Mouse (Mus musculus) T-cell, adult 2 months (primary cell): ENCODE data around the gene Gab2.

ENCODE experiments used
- DNase-seq: peaks from one replicate; pipeline ENCODE4 v3.0.0; 2022; ENCODE audit warnings: low spot score

Gab2 gene

GRCm38 (mm10) chr7:97346111-97346821 is 264.9 kb downstream of the Gab2 start:
- DNase-seq, result no peak

- DNase-seq, result no peak
Measured at GRCm38 (mm10) chr7:97346822-97347166, 265.4 kb downstream of the Gab2 start.

DNA sequence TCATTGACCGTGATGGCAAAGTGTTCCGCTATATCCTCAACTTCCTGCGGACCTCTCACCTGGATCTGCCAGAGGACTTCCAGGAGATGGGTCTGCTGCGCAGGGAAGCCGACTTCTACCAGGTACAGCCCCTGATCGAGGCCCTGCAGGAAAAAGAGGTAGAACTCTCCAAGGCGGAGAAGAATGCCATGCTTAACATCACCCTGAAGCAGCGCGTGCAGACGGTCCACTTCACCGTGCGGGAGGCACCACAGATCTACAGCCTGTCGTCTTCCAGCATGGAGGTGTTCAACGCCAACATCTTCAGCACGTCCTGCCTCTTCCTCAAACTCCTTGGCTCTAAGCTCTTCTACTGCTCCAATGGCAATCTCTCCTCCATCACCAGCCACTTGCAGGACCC is 266.1 kb downstream of the Gab2 start:
- DNase-seq, result no peak

GRCm38 (mm10) chr7:97348318-97348717 is 266.9 kb downstream of the Gab2 start:
- DNase-seq, result no peak

GRCm38 (mm10) chr7:97348836-97349235 is 267.4 kb downstream of the Gab2 start:
- no peak for DNase-seq

GRCm38 (mm10) chr7:97349438-97349837 is 268.1 kb downstream of the Gab2 start:
- no peak for DNase-seq

- no peak for DNase-seq
Measured at GRCm38 (mm10) chr7:97350891-97351290, 269.5 kb downstream of the Gab2 start.

- DNase-seq, result no peak
Measured at GRCm38 (mm10) chr7:97351792-97352513, 270.6 kb downstream of the Gab2 start.

DNA sequence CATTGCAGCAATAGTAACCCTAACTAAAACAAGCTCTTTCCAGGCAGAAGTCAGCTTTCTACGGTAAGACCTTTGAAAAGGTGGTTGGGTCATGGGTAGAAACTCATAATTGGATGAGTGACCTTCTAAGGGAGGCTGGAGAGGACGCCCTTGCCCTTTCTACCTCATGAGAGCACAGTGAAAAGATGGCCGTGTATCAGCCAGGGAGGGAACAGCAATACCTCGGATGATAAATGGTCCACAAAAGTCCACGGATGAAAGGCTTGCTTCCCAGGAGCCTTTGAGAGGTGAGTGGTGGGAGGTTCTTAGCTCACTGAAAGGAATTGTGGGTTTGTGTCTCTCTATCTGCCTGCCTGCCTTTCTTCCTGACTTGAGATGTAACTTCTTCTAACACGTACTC is 272.0 kb downstream of the Gab2 start:
- DNase-seq, result no peak

DNA sequence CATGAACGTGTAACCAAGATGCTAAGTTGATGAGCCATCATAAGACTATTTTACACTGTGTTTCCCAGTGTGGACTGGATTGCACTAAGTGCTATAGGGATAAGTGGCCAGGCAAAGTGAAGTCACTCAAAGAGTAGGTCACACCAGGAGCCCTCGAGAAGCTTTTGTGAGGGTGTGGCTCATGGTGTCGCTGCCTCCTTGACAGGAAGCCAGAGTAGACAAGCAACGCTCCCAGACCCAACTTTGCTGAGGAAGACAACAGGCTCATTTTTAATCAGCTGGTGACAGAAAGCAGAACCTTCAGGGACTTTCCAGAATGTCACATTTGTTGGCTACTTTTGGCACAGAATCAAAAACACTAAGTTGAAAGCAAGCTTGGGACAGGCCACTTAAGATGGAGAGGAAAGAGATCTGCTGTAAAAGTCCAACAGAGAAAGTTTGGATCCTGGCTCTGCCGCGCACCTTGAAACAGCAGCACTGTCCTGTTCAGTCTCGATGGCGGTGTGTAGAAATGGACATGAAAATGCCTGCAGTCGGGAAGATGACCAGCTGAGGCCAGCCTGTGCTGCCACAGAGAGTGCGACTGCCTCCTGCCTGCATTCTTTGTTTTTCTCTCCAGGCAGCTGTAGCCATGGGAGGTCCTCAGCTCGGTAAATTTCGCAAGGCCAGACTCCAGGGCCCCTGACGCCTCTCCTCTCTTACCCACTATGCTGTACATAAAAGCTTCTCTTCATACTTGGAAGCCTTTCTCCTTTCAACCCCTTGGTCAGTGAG is 273.9 kb downstream of the Gab2 start:
- no peak for DNase-seq

DNA sequence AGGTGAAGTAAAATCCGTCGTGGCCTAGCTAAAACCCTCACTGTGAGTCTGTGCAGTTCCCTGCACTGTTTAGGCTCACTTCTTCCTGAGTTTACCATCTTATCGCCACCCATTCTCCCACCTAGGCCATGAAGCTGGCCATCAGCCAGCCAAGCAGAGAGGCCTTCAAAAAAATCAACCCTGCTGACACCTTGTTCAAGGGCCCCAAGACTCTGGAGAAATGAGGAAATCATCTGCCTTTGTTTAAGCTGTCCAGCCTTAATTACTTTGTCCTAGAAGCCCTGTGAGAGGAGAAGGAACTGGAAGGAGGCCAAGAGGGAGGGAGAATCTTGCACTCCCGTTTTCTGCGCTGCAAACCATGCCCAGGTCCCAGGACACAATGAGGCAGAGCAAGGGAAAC is 274.9 kb downstream of the Gab2 start:
- no peak for DNase-seq

DNA sequence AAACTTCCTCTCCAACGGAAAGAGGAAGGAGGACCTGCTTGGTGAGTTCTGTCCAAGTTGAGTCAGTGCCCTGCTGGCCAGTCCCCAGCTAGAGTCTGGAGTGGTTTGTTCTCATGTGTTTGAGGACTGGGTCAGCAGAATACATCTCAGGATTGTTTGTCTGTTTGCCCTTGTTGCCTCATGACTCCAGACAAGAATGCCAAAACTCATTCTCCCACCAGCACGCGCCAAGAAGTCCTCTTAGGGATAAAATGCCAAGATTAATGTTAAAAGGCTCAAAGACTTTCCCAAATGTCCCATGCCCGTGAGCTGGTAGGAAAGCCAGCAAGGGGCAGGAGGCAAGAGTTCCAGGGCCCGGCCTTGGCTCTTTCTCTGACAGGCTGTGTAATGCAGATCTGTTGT is 275.5 kb downstream of the Gab2 start:
- DNase-seq, result no peak

- DNase-seq, result no peak
Measured at GRCm38 (mm10) chr7:97357840-97358239, 276.5 kb downstream of the Gab2 start.

DNA sequence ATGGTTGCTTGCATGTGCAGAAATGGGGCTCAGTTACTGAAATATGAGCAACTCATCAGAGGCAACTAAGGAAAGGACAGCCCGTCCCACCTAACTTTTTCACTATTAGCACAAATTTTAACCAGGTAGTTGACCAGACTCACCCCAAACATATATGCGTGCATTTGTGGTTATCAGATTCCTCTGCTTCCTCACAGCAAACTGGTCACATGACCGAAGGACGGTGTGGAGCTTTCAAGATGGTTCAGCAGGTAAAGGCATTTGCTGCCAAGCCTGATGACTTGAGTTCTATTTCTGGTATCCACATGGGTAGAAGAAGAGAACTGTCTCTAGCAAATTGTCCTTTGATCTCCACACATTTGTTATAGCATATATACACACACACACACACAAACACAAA is 277.0 kb downstream of the Gab2 start:
- DNase-seq, result no peak
